Mouse (Mus musculus): Measurements from ENCODE around the gene Col4a2. TPM values are rescaled to one million over a fixed set of nuclear protein-coding genes. Genes with fewer than 3 reads are reported as not detected.

Gene Col4a2
- polyA plus RNA-seq, 1 experiment from 2014 or later = 189 TPM

- peaks cover 8% of the 10 kb centered on the region for H3K4me1 ChIP-seq (ENCODE audit: insufficient read depth, low read depth, low read length)
- TF ChIP-seq CTCF (IDR thresholded peaks at IDR 0.05) = no peak
- no peak for TF ChIP-seq EP300 (IDR thresholded peaks at IDR 0.05)
- WGBS = 48% methylated on average over 8 of the region's 8 CpGs
- no peak overlapping the region for H3K27ac ChIP-seq (ENCODE audit: low read length)
- no peak overlapping the region for H3K9ac ChIP-seq (replicated peaks; ENCODE audit: low read depth)
- DNase-seq (ENCODE audit: low spot score) = no peak
- no peak overlapping the region for H3K4me2 ChIP-seq (replicated peaks; ENCODE audit: low read depth, low read length)
- H3K27me3 ChIP-seq (replicated peaks; ENCODE audit: insufficient read depth, low read length) = no peaks in the 10 kb centered on the region
- no peak overlapping the region for H3K4me3 ChIP-seq (ENCODE audit: low read depth, low read length)
- no peaks in the 10 kb centered on the region for H3K9me3 ChIP-seq (ENCODE audit: low read length)
- no peaks in the 10 kb centered on the region for H3K36me3 ChIP-seq (ENCODE audit: insufficient read depth, low read length)
- no peak for ATAC-seq
Observed at GRCm38 (mm10) chr8:11471309-11471708, 158.7 kb downstream of the Col4a2 start.

- Histone ChIP-seq H3K4me2 (replicated peaks; ENCODE audit: low read depth, low read length) (no peak overlapping the region), H3K4me3 (ENCODE audit: low read depth, low read length) (no peak overlapping the region), H3K9me3 (ENCODE audit: low read length) (no peaks in the 10 kb centered on the region), H3K27me3 (replicated peaks; ENCODE audit: insufficient read depth, low read length) (no peaks in the 10 kb centered on the region), H3K36me3 (ENCODE audit: insufficient read depth, low read length) (no peaks in the 10 kb centered on the region), H3K9ac (replicated peaks; ENCODE audit: low read depth) (no peak overlapping the region), H3K4me1 (ENCODE audit: insufficient read depth, low read depth, low read length) (peaks cover 20% of the 10 kb centered on the region), H3K27ac (ENCODE audit: low read length) (peak overlapping the region; percentile 68)
- WGBS = 14% methylated on average over 4 of the region's 4 CpGs
- 0 out of 2 replicates have a peak, but pooled peaks have one; percentile 7 for TF ChIP-seq CTCF (IDR thresholded peaks at IDR 0.05)
- no peak for TF ChIP-seq EP300 (IDR thresholded peaks at IDR 0.05)
- DNase-seq (ENCODE audit: low spot score) (peak; percentile 88), ATAC-seq (peak; percentile 51)
Observed at GRCm38 (mm10) chr8:11473072-11473471, 160.5 kb downstream of the Col4a2 start.

- Histone ChIP-seq H3K36me3 (ENCODE audit: insufficient read depth, low read length) (no peaks in the 10 kb centered on the region), H3K27ac (ENCODE audit: low read length) (no peak overlapping the region), H3K9me3 (ENCODE audit: low read length) (no peaks in the 10 kb centered on the region), H3K27me3 (replicated peaks; ENCODE audit: insufficient read depth, low read length) (no peaks in the 10 kb centered on the region), H3K4me3 (ENCODE audit: low read depth, low read length) (no peak overlapping the region), H3K9ac (replicated peaks; ENCODE audit: low read depth) (no peak overlapping the region), H3K4me1 (ENCODE audit: insufficient read depth, low read depth, low read length) (peaks cover 26% of the 10 kb centered on the region), H3K4me2 (replicated peaks; ENCODE audit: low read depth, low read length) (no peak overlapping the region)
- TF ChIP-seq CTCF (IDR thresholded peaks at IDR 0.05) (no peak), EP300 (IDR thresholded peaks at IDR 0.05) (no peak)
- DNase-seq (ENCODE audit: low spot score) (no peak), ATAC-seq (no peak)
- WGBS = 21% methylated on average over 9 of the region's 10 CpGs
Observed at GRCm38 (mm10) chr8:11475397-11475796, 162.8 kb downstream of the Col4a2 start.

GRCm38 (mm10) chr8:11475876-11476275 is 163.3 kb downstream of the Col4a2 start:
- Histone ChIP-seq H3K27ac (ENCODE audit: low read length) (peak overlapping the region; percentile 94), H3K9me3 (ENCODE audit: low read length) (no peaks in the 10 kb centered on the region), H3K9ac (replicated peaks; ENCODE audit: low read depth) (no peak overlapping the region), H3K4me1 (ENCODE audit: insufficient read depth, low read depth, low read length) (peaks cover 26% of the 10 kb centered on the region), H3K4me3 (ENCODE audit: low read depth, low read length) (no peak overlapping the region), H3K27me3 (replicated peaks; ENCODE audit: insufficient read depth, low read length) (no peaks in the 10 kb centered on the region), H3K4me2 (replicated peaks; ENCODE audit: low read depth, low read length) (0 out of 2 replicates have a peak overlapping the region, but pooled peaks have one; percentile 99), H3K36me3 (ENCODE audit: insufficient read depth, low read length) (no peaks in the 10 kb centered on the region)
- WGBS = 12% methylated on average over 2 of the region's 2 CpGs
- ATAC-seq = no peak
- TF ChIP-seq CTCF (IDR thresholded peaks at IDR 0.05) = no peak
- TF ChIP-seq EP300 (IDR thresholded peaks at IDR 0.05) = no peak
- DNase-seq (ENCODE audit: low spot score) = no peak

GRCm38 (mm10) chr8:11476338-11477177 is 164.0 kb downstream of the Col4a2 start:
- no peaks in the 10 kb centered on the region for H3K27me3 ChIP-seq (replicated peaks; ENCODE audit: insufficient read depth, low read length)
- peak overlapping the region; percentile 65 for H3K4me3 ChIP-seq (ENCODE audit: low read depth, low read length)
- no peaks in the 10 kb centered on the region for H3K36me3 ChIP-seq (ENCODE audit: insufficient read depth, low read length)
- H3K4me2 ChIP-seq (replicated peaks; ENCODE audit: low read depth, low read length) = peak overlapping the region; percentile 99
- DNase-seq (ENCODE audit: low spot score) (peak; percentile 97), ATAC-seq (peak; percentile 79)
- peaks cover 26% of the 10 kb centered on the region for H3K4me1 ChIP-seq (ENCODE audit: insufficient read depth, low read depth, low read length)
- WGBS = 10% methylated on average over 24 of the region's 24 CpGs
- no peaks in the 10 kb centered on the region for H3K9me3 ChIP-seq (ENCODE audit: low read length)
- H3K9ac ChIP-seq (replicated peaks; ENCODE audit: low read depth) = peak overlapping the region; percentile 36; the same call in 1 of the 2 replicates
- TF ChIP-seq CTCF (IDR thresholded peaks at IDR 0.05) (no peak), EP300 (IDR thresholded peaks at IDR 0.05) (peak; percentile 89)
- peak overlapping the region; percentile 94 for H3K27ac ChIP-seq (ENCODE audit: low read length)

- peaks cover 26% of the 10 kb centered on the region for H3K4me1 ChIP-seq (ENCODE audit: insufficient read depth, low read depth, low read length)
- ATAC-seq = no peak
- TF ChIP-seq EP300 (IDR thresholded peaks at IDR 0.05) (no peak), CTCF (IDR thresholded peaks at IDR 0.05) (no peak)
- H3K36me3 ChIP-seq (ENCODE audit: insufficient read depth, low read length) = no peaks in the 10 kb centered on the region
- H3K27ac ChIP-seq (ENCODE audit: low read length) = peak overlapping the region; percentile 94
- 4% methylated on average over 9 of the region's 9 CpGs for WGBS
- H3K9me3 ChIP-seq (ENCODE audit: low read length) = no peaks in the 10 kb centered on the region
- DNase-seq (ENCODE audit: low spot score) = no peak
- H3K9ac ChIP-seq (replicated peaks; ENCODE audit: low read depth) = peak overlapping the region; percentile 36; the same call in 1 of the 2 replicates
- H3K4me2 ChIP-seq (replicated peaks; ENCODE audit: low read depth, low read length) = peak overlapping the region; percentile 99
- peak overlapping the region; percentile 65 for H3K4me3 ChIP-seq (ENCODE audit: low read depth, low read length)
- no peaks in the 10 kb centered on the region for H3K27me3 ChIP-seq (replicated peaks; ENCODE audit: insufficient read depth, low read length)
Observed at GRCm38 (mm10) chr8:11477178-11477553, 164.6 kb downstream of the Col4a2 start.
